Mouse (Mus musculus) brain, embryonic 14.5 days (tissue): Measurements from ENCODE around the gene Mip.

Experiments
- CTCF ChIP-seq: fragments of 200-500 bp; IDR thresholded peaks from 2 replicates; pipeline ENCODE4 v1.5.1; 2012; ENCODE audit warnings: inconsistent platforms, mild to moderate bottlenecking, moderate library complexity, borderline replicate concordance; ENCODE audit not compliant: insufficient read depth, insufficient read length; ENCODE audit errors: extremely low read depth
- POLR2A ChIP-seq: fragments of 200-500 bp; IDR thresholded peaks from 2 replicates; pipeline ENCODE4 v1.6.1; 2012; ENCODE audit warnings: mild to moderate bottlenecking, inconsistent platforms, borderline replicate concordance; ENCODE audit not compliant: poor library complexity, insufficient read depth, insufficient read length, severe bottlenecking; ENCODE audit errors: extremely low read depth

- TF ChIP-seq POLR2A (no peak), CTCF (no peak)
Measured at GRCm38 (mm10) chr10:128255925-128256324, 30.3 kb downstream of the Mip start.
